Mouse (Mus musculus) adrenal gland, adult 8-10 months (tissue): ENCODE measurements at regions not wholly inside any gene's neighbourhood (a gene's known extent, or its start where the extent isn't known, plus 50 kb on each side); places are given as distances from the start of the nearest gene placed in this dataset.
A peak's percentile ranks its signal among the peaks of the same experiment; 100 is the strongest.

ENCODE experiments used
- DNase-seq: peaks from one replicate; pipeline ENCODE4 v3.0.0; 2022

DNA sequence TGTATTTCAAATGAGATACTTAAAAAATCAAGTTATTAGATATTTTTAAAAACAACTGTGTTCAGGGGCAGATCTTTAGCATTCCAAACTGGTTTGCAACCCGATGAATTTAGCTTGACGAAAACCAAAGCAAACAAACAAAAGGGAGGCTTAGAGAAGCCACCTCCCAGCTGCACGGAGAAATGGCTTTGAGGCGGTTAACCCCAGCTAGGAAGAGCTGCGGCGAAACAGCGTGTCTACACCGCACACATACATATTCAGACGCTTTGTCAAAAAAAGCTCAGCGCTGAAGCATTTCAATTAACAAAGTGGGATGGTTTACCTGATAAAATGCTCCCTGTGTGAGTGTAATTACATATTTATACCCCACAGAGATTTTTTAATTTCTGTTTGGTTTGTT is 123.0 kb upstream of the Ap5m1 start:
- no peak for DNase-seq

DNA sequence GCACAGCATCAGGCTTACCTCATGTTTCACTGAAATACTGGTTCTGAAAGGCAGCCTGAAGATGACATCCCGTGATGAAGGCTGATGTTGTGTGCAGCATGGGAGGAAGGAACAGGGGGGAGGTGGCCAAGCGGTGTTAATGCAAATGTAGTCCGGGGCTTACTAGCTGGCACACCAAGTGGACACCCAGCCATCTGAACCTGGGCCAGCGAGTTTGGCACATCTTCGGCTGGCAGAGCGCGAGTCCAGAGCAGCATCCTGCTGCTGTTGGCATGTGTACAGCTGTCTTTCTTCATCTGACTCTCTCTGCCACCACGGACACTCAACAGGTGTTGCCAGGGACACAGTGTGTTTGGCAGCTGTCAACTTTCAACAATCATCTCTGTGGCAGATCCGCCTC is 135.0 kb upstream of the Ap5m1 start:
- no peak for DNase-seq

DNA sequence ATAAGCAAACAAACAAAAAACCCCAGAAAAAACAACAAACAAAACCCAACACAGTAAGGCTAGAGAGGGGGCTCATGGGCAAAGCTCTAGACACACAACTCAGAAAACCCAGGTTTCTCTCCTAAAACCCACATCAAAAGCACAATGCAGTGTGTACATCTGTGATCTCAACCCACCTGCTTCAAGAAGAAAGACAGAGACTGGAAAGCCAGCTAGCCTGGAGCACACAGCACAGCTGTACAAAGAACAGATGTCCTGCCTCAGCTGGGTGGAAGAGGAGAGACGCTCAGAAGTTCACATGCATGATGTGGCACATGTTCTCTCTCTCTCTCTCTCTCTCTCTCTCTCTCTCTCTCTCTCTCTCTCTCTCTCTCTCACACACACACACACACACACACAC is 140.0 kb upstream of the Ap5m1 start:
- no peak for DNase-seq

DNA sequence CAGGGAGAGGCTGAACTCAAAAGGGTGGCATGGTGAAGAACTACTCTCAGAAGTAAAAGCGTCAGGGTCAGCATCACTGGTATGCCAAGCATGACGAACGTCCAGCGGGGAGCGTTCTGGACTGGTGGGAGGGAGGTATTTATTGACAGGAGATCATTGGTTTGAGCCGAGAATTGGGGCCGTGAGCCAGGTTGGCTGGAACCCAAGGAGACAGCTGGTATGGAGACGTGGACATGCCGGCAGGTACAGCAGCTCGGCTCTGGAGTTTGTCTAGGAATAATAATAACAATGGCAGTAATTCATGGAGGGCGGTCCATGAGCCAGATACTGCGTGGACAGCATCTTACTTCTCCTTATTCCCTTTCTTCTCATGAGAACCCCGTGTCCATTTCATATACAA is 156.5 kb upstream of the Ap5m1 start:
- DNase-seq = no peak

DNA sequence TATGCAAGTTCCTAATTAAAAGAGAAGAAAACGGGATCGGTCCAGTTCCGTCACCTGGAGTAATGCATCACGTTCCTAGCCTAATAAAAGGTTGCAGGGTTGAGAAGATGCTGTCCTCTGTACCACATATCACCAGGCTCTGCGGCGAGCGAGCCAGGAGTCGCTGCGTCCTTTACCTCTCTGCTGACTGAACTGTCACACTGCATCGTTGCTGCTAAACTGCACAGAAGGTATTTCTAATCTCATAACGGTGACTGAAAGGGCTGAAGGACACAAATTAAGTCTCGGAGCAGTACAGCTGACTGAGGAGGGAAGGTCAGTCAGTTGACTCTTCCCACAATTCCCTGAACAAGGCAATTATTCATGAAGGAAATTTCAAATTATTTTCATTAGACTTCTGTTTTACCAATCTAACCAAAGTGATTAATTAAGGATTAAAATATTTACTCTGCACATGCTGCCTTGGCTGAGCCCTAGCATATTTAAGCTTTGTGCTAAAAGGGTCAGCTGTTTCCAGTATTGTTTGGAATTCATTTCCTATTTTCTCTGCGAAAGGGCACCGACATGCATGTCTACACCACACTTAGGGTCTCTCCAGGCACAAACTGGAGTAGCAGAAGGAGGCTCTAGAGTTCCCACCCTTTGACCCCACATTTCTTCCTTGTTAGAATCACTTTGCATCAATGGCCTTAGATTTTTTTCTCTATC is 157.8 kb upstream of the Ap5m1 start:
- no peak for DNase-seq

DNA sequence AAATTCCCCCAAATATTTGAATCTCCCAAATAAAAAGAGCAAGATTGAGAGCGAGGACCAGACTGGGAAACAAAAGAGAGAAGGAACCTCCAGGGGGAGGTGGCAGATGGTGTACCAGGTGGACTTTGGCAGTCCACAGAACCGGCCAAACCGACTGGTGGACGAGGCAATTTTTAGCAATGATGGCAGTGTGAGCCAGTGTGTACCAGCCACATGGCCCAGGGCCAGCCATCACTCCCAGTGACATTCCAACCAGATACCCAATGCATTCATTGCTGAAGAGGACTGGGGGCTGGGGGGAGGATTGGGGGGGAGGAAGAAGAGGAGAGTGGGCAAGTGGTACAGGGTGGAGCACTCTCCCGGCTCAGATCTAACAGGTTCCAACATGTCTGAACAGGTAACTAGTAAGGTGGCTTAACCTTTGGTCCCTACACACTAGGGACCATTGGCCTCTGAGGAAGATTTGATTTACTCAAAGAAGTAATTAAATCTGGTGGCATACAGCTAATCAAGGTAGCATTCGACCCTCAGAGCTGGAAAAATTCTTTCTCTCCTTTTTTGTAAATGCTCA is 158.4 kb upstream of the Ap5m1 start:
- DNase-seq = no peak

DNA sequence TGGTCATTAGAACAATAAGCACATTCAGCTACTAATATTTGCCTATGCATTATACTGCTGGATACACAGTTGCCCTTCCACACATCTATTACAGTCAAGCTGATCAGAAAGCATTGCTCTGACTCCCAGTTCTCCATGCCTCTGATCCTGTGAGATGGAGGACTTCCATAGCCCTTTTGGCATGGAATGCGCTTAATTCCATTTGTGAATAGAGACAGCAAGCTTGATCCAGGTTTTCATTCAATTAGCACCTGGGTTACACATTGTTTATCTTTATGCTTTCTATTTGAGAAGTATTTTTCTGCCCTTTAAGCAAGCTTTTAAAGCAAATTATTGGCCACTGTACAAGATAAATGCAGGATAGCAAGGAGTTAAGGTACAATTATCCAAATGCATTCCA is 158.9 kb upstream of the Ap5m1 start:
- DNase-seq = no peak

DNA sequence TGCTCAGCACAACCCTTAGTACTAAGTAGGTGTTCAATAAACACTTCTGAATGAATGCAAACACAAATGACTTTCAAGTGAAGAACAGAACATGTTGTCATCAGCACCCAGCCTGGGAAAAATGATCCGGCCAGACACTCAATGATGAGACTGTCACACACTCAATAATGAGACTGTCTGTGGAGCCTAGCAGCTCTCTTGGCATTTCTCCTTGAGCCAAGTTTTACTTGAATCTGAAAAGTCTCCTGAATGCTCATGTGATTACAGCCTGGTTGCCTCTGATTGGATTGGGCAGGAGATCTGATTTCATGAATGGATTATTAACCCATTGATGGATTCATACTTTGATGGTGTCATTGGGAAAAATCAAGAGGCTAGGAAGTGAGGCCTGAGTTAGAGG is 161.3 kb upstream of the Ap5m1 start:
- no peak for DNase-seq

DNA sequence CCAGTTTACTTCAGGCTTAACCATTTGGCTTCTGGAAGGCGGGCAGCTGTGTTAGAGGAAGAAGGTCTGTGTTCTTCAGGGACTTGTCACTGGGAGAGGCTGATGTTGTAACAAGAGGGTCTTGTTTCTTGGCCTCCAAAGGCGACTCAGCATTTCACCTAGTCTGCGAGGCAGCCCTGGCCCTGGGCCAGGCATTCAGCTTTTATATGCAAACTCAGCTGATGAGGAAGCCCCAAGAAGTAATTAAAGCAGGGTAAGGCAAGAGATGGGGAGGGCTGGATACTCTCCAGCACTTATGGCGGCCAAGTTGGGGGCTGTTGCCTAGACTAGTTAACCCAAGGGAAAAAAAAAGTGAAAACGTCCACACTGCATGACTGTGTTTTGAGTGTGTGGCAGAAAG is 162.4 kb upstream of the Ap5m1 start:
- DNase-seq = no peak

DNA sequence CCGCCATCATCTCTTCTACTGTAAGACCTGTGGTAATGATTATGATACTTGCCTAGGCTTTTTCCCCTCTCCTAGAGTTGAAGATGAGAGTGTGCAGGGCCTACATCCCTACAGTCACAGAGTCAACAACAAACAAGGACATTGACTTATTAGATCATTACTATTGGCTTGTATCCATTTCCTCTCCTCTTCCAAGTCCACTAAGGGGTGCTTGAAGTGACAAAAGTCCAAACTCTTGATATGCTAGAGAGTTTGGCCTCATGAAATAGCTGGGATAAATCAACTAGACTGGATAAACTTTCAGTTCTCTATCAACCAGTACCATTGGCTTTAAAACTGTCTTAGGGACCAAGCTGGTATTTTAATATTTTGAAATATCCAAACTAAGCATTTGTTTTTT is 165.7 kb upstream of the Ap5m1 start:
- DNase-seq = no peak

DNA sequence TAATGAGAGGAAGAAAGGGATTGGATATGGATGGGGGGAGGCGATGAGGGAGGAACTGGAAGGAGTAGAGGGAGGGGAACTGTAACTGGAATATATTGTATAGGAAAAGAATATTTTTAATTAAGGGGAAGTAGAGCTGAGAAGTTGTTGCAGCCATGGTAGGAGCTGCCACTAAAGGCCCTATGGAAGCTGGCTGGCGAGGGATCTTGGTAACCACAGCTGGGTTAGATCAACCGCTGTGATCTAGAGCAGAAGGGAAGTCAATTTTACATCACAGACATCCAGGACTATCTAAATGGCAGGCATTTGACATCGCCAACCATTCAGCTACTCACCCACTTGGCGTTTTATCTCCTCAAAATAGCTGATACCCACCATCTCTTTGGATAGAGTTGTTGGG is 168.8 kb upstream of the Ap5m1 start:
- no peak for DNase-seq

DNA sequence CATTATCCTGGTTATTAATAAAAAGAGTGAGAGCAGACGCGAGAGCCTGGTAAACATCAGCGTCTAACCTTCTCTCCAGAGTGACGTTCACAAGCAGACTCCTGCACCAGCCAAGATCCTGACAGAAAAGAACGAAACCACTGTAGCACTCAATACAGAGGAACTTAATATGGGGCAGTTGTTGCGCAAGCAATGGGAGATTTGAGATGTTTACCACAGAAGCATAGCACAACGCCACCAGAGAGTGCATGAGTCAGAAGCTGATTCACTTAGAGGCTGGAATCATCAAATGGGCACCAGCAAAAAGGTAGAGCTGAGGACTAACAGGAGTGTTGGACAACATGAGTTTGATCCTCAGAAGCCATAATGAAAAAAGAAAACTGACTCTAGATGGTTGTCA is 169.7 kb upstream of the Ap5m1 start:
- DNase-seq = peak; percentile 4

DNA sequence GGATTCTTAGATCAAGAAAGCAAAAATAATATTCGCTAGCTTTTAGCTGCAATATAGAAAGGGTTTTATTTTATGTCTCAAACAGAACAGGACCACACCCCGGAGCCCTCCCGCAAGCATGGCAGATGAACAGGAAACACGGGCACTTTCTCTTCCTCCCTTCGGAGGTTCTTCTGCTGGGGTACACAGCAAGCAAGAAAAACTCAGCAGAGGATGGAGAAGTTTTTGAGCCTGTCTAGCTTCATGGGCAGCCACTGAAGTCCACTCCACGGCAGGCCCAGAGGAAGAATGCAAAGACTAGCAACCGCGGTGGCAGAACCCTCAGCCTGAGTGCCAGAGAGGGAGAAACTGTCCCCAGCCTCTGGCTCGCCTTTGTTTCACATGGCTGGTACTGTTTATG is 174.7 kb upstream of the Ap5m1 start:
- no peak for DNase-seq

DNA sequence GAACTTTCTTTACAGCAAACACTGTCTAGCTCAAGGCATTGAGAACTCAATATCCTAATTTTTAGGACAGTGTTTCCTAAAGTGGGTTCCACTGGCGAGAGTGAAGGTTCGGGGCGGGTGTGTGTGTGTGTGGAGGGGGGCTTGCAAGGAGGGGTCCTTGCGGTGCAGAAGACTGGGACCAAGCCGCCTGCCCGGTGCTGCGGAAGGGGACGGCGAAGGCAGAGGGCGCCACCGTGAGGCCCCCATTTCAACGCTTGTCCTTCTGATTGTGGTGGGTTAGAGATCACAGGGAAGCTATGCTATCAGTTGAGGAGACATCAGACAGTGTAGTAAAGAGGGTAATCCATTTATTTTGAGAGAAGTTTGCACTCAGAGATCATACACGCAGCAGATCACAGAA is 176.9 kb upstream of the Ap5m1 start:
- no peak for DNase-seq

DNA sequence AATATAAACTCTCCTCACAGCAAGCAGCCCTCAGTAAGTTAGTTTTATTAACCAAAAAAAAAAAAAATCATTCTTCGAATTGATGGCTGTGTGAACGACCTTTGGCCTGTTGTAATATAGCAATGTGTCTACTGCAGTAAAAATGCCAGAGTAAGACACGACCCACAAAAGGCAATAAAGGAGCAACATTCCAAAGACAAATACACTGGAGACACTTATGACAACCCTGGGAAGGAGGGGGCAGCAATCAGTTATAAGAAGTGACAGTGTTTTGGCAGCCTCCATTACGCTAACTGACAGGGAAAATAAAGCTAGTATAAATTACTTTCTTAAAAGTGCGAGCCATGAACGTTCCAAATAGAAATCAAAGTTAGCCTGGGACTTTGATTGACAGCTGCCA is 185.9 kb upstream of the Ap5m1 start:
- DNase-seq = no peak

DNA sequence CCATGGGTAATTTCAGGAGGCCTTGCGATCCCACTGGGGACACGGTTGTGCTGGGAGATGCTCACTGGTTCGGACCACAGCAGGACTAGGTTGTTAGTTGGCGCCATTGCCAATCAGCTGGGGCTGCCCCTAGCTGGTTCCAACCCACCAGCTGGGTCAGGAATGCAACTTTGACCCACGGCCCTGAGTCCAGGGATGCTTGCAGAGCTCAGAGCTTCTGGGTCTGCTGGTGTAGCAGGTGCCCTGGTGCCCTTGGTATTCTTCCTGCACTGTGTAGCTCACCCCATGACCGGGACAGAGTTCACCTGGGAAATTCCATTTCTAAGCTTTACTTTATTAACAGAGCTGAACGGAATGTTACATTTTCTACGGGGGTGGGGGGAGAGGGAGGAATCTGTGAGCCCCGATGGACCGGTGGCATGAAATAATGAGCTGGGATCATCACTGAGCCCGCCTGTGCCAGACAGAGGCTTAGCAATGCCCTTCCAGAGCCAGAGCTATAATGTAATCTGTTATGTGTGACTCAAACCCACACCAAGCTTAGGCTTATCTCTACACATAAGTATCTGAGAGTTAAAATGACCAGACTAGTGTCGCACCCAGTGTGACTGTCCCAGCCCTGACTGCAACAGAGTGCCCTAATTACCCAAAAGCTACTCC is 187.8 kb upstream of the Ap5m1 start:
- DNase-seq = no peak

DNA sequence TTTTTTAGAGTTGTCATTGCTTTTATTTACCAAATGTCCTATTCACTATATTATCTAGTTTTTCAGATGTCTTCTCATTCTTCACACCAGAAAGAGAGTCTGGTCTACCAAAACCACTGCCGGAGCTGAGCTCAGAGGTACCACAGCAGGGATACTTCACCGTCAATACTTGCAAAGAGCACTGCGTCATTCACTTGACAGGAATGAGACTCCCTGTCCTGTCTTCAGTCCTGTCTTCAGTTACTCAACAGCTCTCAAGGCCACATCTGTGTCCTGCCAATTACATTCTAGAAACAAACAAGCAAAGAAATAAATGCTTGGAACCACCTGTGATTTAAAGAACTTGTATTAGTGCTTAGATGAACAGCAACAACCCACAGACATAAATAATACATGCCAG is 194.6 kb upstream of the Ap5m1 start:
- no peak for DNase-seq

DNA sequence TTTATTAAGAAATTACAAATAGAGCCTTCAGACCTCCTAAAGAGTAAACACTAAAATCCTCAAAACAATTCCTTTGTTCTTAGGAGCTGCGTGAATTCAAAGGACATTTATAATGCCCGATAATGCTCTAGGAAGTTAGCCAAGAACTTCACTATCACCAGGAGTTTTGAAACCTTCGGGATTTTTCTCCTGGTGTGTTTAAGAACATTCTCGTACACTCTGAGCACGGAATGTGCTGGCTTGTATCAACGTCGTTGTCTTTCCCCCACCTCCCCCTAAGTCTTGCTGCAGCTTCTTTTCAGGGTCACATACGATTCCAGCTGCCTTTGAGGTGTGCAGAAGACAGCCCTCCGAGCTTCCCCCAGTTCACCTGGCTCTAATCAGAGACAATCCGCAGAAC is 195.9 kb upstream of the Ap5m1 start:
- no peak for DNase-seq

DNA sequence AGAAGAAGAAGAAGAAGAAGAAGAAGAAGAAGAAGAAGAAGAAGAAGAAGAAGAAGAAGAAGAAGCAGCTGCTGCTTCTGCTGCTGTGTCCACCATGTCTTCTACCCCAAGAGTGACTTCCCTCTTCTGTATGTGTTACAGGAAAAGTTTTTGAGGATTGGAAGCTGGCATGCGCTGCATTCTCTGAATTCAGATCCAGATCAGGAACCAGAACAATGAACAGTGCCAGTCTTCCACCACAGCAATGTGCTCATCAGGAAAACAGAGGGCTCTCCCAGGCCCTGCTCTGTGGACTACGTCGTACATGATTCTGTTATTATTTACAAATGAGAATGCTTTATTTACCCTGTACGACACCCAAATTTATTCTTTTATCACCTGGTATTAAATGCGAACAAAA is 181.8 kb upstream of the Otx2 start:
- DNase-seq = no peak

DNA sequence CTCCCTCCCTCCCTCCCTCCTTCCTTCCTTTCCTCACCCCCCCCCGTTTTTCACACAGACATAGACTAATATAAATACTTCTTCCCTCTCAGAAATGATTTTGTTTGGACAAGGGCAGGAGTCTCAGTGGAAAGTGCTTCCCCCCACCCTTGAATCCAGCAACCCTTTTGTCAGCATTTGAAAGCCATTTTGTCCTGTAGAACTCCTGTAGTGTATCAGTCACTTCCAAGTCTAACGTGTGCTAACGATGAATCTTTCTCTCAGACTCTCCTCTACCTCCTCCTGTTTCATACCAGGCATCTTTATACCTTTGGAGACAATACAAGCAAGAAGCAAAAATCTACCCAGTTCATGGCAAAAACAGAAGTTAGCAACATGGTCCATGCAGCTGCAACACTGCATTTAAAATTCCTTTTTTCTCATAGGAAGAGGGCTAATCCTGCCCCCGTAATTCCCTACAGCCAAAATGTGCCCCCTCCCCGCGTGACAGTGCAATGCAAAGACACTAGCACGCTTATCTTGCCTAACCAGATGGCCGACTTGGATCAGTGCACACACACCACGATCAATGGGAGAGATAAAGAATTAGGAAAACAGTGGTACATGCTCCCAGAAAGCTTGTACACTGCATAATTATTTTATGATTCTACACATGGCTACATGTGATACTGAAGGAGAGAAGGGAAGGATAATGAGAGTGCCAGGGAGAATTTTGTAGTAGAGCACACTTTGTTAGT is 180.7 kb upstream of the Otx2 start:
- DNase-seq = no peak

DNA sequence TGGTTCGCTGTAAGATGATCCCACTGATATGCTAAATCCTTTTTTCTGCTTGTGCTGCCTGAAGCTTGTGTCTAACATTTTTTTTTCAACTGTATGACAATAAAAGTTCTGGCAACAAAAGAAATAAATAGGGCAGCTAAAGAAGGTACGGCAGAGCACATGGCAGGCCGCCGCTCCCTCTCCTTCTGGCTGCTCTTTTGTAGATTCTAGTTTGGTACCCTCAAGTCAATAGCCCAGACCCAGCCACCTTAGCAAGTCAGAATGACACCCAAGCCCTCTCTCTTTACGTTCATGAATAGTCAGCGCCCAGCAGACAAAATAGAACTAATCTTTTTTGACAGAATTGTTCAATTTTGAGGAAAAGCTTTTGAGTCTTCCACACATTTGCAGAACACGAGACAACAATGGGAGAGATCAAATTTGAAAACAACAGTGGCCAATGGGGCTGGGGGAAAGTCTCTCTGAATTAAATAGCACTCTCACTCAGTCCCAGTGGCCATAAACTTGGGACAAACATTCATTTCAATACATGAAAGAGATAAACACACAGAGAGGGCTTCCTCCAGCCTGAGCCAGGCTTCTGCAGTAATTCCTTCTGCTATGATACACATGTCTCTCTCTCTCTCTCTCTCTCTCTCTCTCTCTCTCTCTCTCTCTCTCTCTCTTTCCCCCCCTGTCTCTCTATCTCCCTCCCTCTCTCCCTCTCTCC is 180.0 kb upstream of the Otx2 start:
- DNase-seq = no peak

DNA sequence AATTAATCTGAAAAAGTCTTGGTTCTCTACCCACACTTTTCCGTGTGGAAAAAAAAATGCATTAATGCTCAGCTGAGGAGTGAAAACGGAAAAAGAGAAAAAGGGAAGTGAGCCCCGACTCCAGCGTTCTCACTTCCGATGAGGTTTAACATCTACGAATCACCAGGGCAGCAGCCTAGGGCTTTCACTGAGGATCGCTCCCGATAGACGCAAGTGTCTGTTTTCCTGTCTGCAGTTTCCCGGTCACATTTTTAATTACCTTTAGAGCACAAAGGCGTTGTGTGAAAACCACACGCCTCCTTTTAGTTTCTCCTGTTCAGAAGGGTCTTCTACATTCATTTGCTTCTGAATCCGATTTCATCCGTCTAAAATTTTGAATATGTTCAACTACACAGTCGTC is 179.2 kb upstream of the Otx2 start:
- DNase-seq = no peak

DNA sequence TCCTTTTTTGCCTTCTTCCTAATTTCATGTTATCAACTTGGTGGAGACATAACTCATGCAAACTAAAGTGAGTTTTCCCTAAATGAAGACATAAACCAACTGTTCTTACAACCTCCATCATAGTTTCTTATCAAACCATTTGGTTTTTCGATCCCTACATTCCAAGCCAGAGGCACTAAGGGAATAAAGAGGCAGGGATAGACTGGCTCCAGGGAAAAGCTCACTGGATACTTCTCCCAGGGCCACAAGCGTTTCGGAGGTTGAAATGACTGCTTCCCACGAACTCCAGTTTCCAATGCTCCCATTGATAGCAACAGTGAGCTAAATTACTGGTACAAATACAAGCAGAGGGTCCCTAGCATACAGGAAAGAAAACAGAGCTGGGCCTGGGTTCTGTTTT is 178.4 kb upstream of the Otx2 start:
- DNase-seq = no peak
